9 mouse cellular contexts compared by ENCODE assay signal in genomic region chr11:83327427-83327826, GRCm38 (mm10). TPM values are rescaled to one million over a fixed set of nuclear protein-coding genes. Genes with fewer than 3 reads are reported as not detected.
DNase-seq lines count a peak whose midpoint lies in the region; ATAC-seq and TF ChIP-seq lines count a peak whose summit lies in the region.
"Had no signal": no experiment of that assay in that cellular context is flagged by ENCODE, and none has a peak within 500 bp of the region (broad histone marks: within the 10 kb centered on the region; RNA-seq: fewer than 3 reads in every experiment).

No protein-coding gene starts in this region.

- H3K4me2 ChIP-seq in midbrain, embryonic 14.5 days (ENCODE audit: low read length) = no peak overlapping the region
- no peak overlapping the region for H3K4me2 ChIP-seq in midbrain, embryonic 16.5 days (ENCODE audit: low read length)
- H3K4me2 ChIP-seq in lung, embryonic 14.5 days = no peak overlapping the region

- H3K4me1 ChIP-seq in midbrain, embryonic 14.5 days (ENCODE audit: control insufficient read depth, insufficient read depth, low read length) = no peaks in the 10 kb centered on the region
- no peaks in the 10 kb centered on the region for H3K4me1 ChIP-seq in midbrain, embryonic 16.5 days (ENCODE audit: control insufficient read depth, insufficient read depth, low read length)
- no peaks in the 10 kb centered on the region for H3K4me1 ChIP-seq in lung, embryonic 14.5 days (ENCODE audit: insufficient read depth)

- TF ChIP-seq CTCF in lung, embryonic 14.5 days (IDR thresholded peaks at IDR 0.05; ENCODE audit: low read depth) = peak; percentile 63

- H3K27me3 ChIP-seq in midbrain, embryonic 14.5 days (ENCODE audit: control insufficient read depth, insufficient read depth, low read length) = no peaks in the 10 kb centered on the region
- no peaks in the 10 kb centered on the region for H3K27me3 ChIP-seq in midbrain, embryonic 16.5 days (ENCODE audit: control insufficient read depth, insufficient read depth, low read depth, low read length)
- H3K27me3 ChIP-seq in lung, embryonic 14.5 days (ENCODE audit: insufficient read depth, low read length) = no peaks in the 10 kb centered on the region

- WGBS in midbrain, embryonic 14.5 days = 60% methylated on average over 3 of the region's 3 CpGs
- 60% methylated on average over 3 of the region's 3 CpGs for WGBS in midbrain, embryonic 16.5 days
- 63% methylated on average over 3 of the region's 3 CpGs for WGBS in lung, embryonic 14.5 days

- peak; percentile 26 to 71 for DNase-seq in adrenal gland, adult (ENCODE audit: inconsistent age in 2 of 2, low spot score in 1 of 2)
- no peak for DNase-seq in adrenal gland, postnatal 4 days (ENCODE audit: low spot score in 2 of 2)
- DNase-seq in midbrain, embryonic 14.5 days = peak; percentile 85
- peak; percentile 66 to 74 for DNase-seq in cerebellum, postnatal 14 days
- DNase-seq in induced T-regulatory cell, adult 2 months (ENCODE audit: low read depth) = peak; percentile 75
- peak; percentile 85 for DNase-seq in lung, embryonic 14.5 days
- DNase-seq in spleen, postnatal 14 days (ENCODE audit: low spot score in 2 of 2) = peak; percentile 25 to 56

- H3K27ac ChIP-seq in midbrain, embryonic 14.5 days (replicated peaks; ENCODE audit: low read depth, low read length) = no peak overlapping the region
- no peak overlapping the region for H3K27ac ChIP-seq in midbrain, embryonic 16.5 days (ENCODE audit: low read length)
- no peak overlapping the region for H3K27ac ChIP-seq in lung, embryonic 14.5 days (ENCODE audit: low read depth)

- no peaks in the 10 kb centered on the region for H3K9me3 ChIP-seq in midbrain, embryonic 14.5 days (ENCODE audit: control insufficient read depth, low read length)
- H3K9me3 ChIP-seq in midbrain, embryonic 16.5 days (replicated peaks; ENCODE audit: control insufficient read depth, low read length, poor library complexity, severe bottlenecking) = no peaks in the 10 kb centered on the region
- no peaks in the 10 kb centered on the region for H3K9me3 ChIP-seq in lung, embryonic 14.5 days (ENCODE audit: low read depth, low read length)

- peaks cover 74% of the 10 kb centered on the region for H3K36me3 ChIP-seq in midbrain, embryonic 14.5 days (ENCODE audit: control insufficient read depth, insufficient read depth, low read length)
- peaks cover 36% of the 10 kb centered on the region for H3K36me3 ChIP-seq in midbrain, embryonic 16.5 days (ENCODE audit: control insufficient read depth, insufficient read depth, low read length)
- H3K36me3 ChIP-seq in lung, embryonic 14.5 days (ENCODE audit: insufficient read depth) = peaks cover 89% of the 10 kb centered on the region

- no peak overlapping the region for H3K4me3 ChIP-seq in midbrain, embryonic 14.5 days (replicated peaks; ENCODE audit: low read depth, low read length)
- H3K4me3 ChIP-seq in midbrain, embryonic 16.5 days (ENCODE audit: low read depth, low read length) = no peak overlapping the region
- H3K4me3 ChIP-seq in lung, embryonic 14.5 days (ENCODE audit: low read depth, low read length) = no peak overlapping the region

- no peak overlapping the region for H3K9ac ChIP-seq in midbrain, embryonic 14.5 days (replicated peaks; ENCODE audit: low read length)
- H3K9ac ChIP-seq in midbrain, embryonic 16.5 days (ENCODE audit: low read depth, low read length) = no peak overlapping the region
- no peak overlapping the region for H3K9ac ChIP-seq in lung, embryonic 14.5 days

- no peak for ATAC-seq in midbrain, embryonic 14.5 days (ENCODE audit: low FRiP score, low TSS enrichment)
- no peak for ATAC-seq in midbrain, embryonic 16.5 days
- no peak for ATAC-seq in lung, embryonic 14.5 days (ENCODE audit: insufficient read depth)

RNA-seq across cellular contexts. Expression of gene Pex12, which starts 25.0 kb away (rescaled TPM):
- total RNA-seq in adrenal gland, postnatal 4 days (2021) = 10 to 100 TPM; 17.6 to 20.0 TPM
- 16.2 and 20.6 TPM in 2 replicates for polyA plus RNA-seq in midbrain, embryonic 14.5 days (2014; fragmentation: Nextera tagmentation; extraction: Ambion mirVana)
- polyA plus RNA-seq in midbrain, embryonic 16.5 days (2015; fragmentation: Nextera tagmentation; extraction: Ambion mirVana) = 16.1 and 16.2 TPM in 2 replicates
- polyA plus RNA-seq in lung, embryonic 14.5 days (2014; fragmentation: Nextera tagmentation; extraction: Ambion mirVana) = 12.0 and 12.8 TPM in 2 replicates

RNA-seq across cellular contexts. Expression of gene Ap2b1, which starts 28.6 kb away (rescaled TPM):
- 100 to 1,000 TPM; 105 to 121 TPM for total RNA-seq in adrenal gland, postnatal 4 days (2021)
- polyA plus RNA-seq in midbrain, embryonic 14.5 days (2014; fragmentation: Nextera tagmentation; extraction: Ambion mirVana) = 103 and 173 TPM in 2 replicates
- 135 and 137 TPM in 2 replicates for polyA plus RNA-seq in midbrain, embryonic 16.5 days (2015; fragmentation: Nextera tagmentation; extraction: Ambion mirVana)
- 75.3 and 78.0 TPM in 2 replicates for polyA plus RNA-seq in lung, embryonic 14.5 days (2014; fragmentation: Nextera tagmentation; extraction: Ambion mirVana)

RNA-seq across cellular contexts. Expression of gene Slfn14, which starts 40.9 kb away (rescaled TPM):
- total RNA-seq in adrenal gland, postnatal 4 days (2021) = 1 to 10 TPM; 1.9 to 3.7 TPM
- polyA plus RNA-seq in midbrain, embryonic 14.5 days (2014; fragmentation: Nextera tagmentation; extraction: Ambion mirVana) = 0.05 TPM in 1 of 2 replicates, not detected in the other
- not detected in 2 replicates for polyA plus RNA-seq in midbrain, embryonic 16.5 days (2015; fragmentation: Nextera tagmentation; extraction: Ambion mirVana)
- polyA plus RNA-seq in lung, embryonic 14.5 days (2014; fragmentation: Nextera tagmentation; extraction: Ambion mirVana) = 0.43 and 0.47 TPM in 2 replicates
- polyA plus RNA-seq: C2C12 had no signal

Comparison
In these comparisons a context has a peak if more than half of its experiments do, and no peak if none do; other contexts are left out.
1. DNase-seq: peak in adrenal gland, adult (2 of 2), midbrain, embryonic 14.5 days (single experiment), cerebellum, postnatal 14 days (2 of 2), induced T-regulatory cell, adult 2 months (single experiment), lung, embryonic 14.5 days (single experiment) and spleen, postnatal 14 days (2 of 2); none in adrenal gland, postnatal 4 days (0 of 2).